Mouse (Mus musculus) splenic B cell, adult 2 months (primary cell): ENCODE measurements at regions not wholly inside any gene's neighbourhood (a gene's known extent, or its start where the extent isn't known, plus 50 kb on each side); places are given as distances from the start of the nearest gene placed in this dataset.

Experiments
- DNase-seq: peaks from one replicate; pipeline ENCODE4 v3.0.0-alpha.2; 2011; ENCODE audit warnings: low read depth, low spot score
- H3K27me3 ChIP-seq: 2 replicates; pipeline ENCODE4 v1.6.1; 2012; ENCODE audit warnings: mild to moderate bottlenecking, low read length, moderate library complexity, mixed read lengths; ENCODE audit not compliant: control insufficient read depth, poor library complexity, insufficient read depth, severe bottlenecking
- H3K36me3 ChIP-seq: 2 replicates; pipeline ENCODE4 v1.6.1; 2012; ENCODE audit warnings: mild to moderate bottlenecking, low read length, moderate library complexity, mixed read lengths; ENCODE audit not compliant: control insufficient read depth, poor library complexity, insufficient read depth, severe bottlenecking

- Histone ChIP-seq H3K36me3 (no peaks in the 10 kb centered on the region), H3K27me3 (no peaks in the 10 kb centered on the region)
- DNase-seq, result no peak
Measured at GRCm38 (mm10) chr1:128654099-128654862, 62.2 kb upstream of the Cxcr4 start.

GRCm38 (mm10) chr1:128650596-128650995 is 58.5 kb upstream of the Cxcr4 start:
- no peaks in the 10 kb centered on the region for H3K27me3 ChIP-seq
- no peaks in the 10 kb centered on the region for H3K36me3 ChIP-seq
- no peak for DNase-seq

DNA sequence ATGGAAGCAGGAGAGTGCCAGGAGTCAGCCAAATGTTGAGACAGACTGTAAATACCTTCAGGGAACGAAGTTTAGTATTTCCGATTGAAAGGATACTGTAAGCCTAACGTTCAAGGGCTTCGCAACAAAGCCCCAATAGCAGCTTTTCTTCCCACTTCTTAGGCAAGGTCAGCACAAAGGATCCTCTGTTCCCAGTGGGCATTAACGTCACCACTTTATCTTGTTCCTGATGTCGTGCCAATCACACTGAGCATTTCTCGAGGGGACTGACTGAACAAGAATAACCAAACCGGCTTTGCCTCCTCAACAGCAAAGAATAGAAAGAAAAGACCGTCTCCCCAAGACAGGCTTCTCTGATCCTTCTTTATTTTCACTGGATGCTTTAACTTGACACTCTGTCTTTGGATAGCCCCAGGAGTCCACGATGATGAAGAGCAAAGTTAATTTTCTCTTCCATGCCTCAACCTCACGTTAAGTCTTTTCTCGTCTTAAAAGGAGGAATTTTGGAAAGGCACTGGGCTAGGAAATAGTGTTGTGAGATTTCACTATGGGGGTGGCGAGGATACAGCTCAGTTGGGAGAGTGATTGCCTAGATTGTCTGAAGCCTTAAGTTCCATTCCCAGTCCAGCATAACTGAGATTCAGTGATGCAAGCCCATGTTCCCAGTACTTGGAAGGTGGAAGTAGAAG is 57.5 kb upstream of the Cxcr4 start:
- Histone ChIP-seq H3K27me3 (no peaks in the 10 kb centered on the region), H3K36me3 (no peaks in the 10 kb centered on the region)
- no peak for DNase-seq

- no peaks in the 10 kb centered on the region for H3K27me3 ChIP-seq
- H3K36me3 ChIP-seq, result no peaks in the 10 kb centered on the region
- DNase-seq, result no peak
Measured at GRCm38 (mm10) chr1:128643316-128643776, 51.3 kb upstream of the Cxcr4 start.

DNA sequence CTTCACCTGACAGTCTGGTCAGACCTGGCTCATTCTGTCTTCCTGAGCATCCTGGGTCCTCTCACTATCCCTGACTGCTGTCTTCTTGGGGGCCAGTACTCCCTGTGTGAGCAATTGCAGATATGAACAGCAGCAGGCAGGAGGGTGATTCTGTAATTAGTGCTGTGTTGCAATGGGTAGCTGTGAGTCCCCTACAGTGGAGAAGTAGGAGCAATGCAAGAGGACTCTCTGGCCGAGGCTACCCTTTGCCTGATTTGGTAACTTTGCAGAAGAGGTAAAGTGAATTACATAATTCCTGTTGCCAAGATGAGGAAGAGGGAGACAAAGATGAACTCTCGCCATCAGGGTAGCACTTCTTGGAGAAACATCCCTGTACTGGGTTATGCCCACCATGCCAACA is 50.1 kb upstream of the Cxcr4 start:
- no peak for DNase-seq
- no peaks in the 10 kb centered on the region for H3K36me3 ChIP-seq
- no peaks in the 10 kb centered on the region for H3K27me3 ChIP-seq
